Mouse (Mus musculus) hindbrain, embryonic 16.5 days (tissue): ENCODE results near the gene Adgra1. TPM values are rescaled to one million over a fixed set of nuclear protein-coding genes. Genes with fewer than 3 reads are reported as not detected.

Experiments
- ATAC-seq: fragments of 200-750 bp; cut with Nextera tagmentation; 2 replicates; pipeline ENCODE4 v1.8.0; 2017; ENCODE audit warnings: moderate TSS enrichment, moderate library complexity
- H3K27ac ChIP-seq: fragments of 300-500 bp; sonication (generic); 2 replicates; pipeline ENCODE4 v1.5.1; 2014; ENCODE audit warnings: low read depth, mild to moderate bottlenecking, control low read depth, low read length, moderate library complexity
- H3K27me3 ChIP-seq: fragments of 300-500 bp; sonication (generic); replicated peaks from 2 replicates; pipeline ENCODE4 v1.6.1; 2014; ENCODE audit warnings: low read length; ENCODE audit not compliant: control insufficient read depth, insufficient read depth
- H3K36me3 ChIP-seq: fragments of 300-500 bp; sonication (generic); 2 replicates; pipeline ENCODE4 v1.6.1; 2014; ENCODE audit warnings: mild to moderate bottlenecking, low read length, moderate library complexity, mixed read lengths; ENCODE audit not compliant: control insufficient read depth, insufficient read depth
- H3K4me1 ChIP-seq: fragments of 300-500 bp; sonication (generic); 2 replicates; pipeline ENCODE4 v1.6.1; 2014; ENCODE audit warnings: low read depth, low read length; ENCODE audit not compliant: control insufficient read depth, insufficient read depth
- H3K4me2 ChIP-seq: fragments of 300-500 bp; sonication (generic); 2 replicates; pipeline ENCODE4 v1.6.1; 2014; ENCODE audit warnings: mild to moderate bottlenecking, low read length, control low read depth, moderate library complexity
- H3K4me3 ChIP-seq: fragments of 300-500 bp; sonication (generic); 2 replicates; pipeline ENCODE4 v1.5.1; 2014; ENCODE audit warnings: mild to moderate bottlenecking, low read length, control low read depth, moderate library complexity
- H3K9ac ChIP-seq: fragments of 300-500 bp; sonication (generic); 2 replicates; pipeline ENCODE4 v1.6.1; 2014; ENCODE audit warnings: low read depth, mild to moderate bottlenecking, control low read depth, low read length, moderate library complexity
- H3K9me3 ChIP-seq: fragments of 300-500 bp; sonication (generic); 2 replicates; pipeline ENCODE4 v1.6.1; 2014; ENCODE audit warnings: mild to moderate bottlenecking, low read length, moderate library complexity; ENCODE audit not compliant: control insufficient read depth
- WGBS: fragments of 180-500 bp; shearing (Covaris S2); extraction: QIAGEN DNeasy Blood & Tissue Kit; methylation state at CpG from one replicate; pipeline ENCODE4 v1.1.7; 2014; 5-methylcytosine and 5-hydroxymethylcytosine counted together
- polyA plus RNA-seq: library from polyadenylated mRNA; unstranded; fragments of >200 nt; fragmentation: Nextera tagmentation; extraction: Ambion mirVana; gene quantifications from 2 replicates; pipeline ENCODE4 v1.2.1, GENCODE M21; 2015

Gene Adgra1
- polyA plus RNA-seq, 1 experiment from 2014 or later = 30.7 TPM

GRCm38 (mm10) chr7:139908176-139908575, 74.2 kb downstream of the Adgra1 start:
- ATAC-seq = peak; percentile 35; the same call in 1 of the 2 replicates
- H3K4me2 ChIP-seq = no peak overlapping the region
- peaks cover 20% of the 10 kb centered on the region for H3K4me1 ChIP-seq
- no peak overlapping the region for H3K4me3 ChIP-seq
- H3K36me3 ChIP-seq = no peaks in the 10 kb centered on the region; the same call in 1 of the 2 replicates
- 49% methylated on average over 5 of the region's 5 CpGs for WGBS
- peak overlapping the region; percentile 46 for H3K27ac ChIP-seq
- H3K9ac ChIP-seq = 0 out of 2 replicates have a peak overlapping the region, but pooled peaks have one; percentile 14
- no peaks in the 10 kb centered on the region; the same call in 1 of the 2 replicates for H3K27me3 ChIP-seq
- no peaks in the 10 kb centered on the region for H3K9me3 ChIP-seq

GRCm38 (mm10) chr7:139909469-139909868, 75.5 kb downstream of the Adgra1 start:
- Histone ChIP-seq H3K36me3 (no peaks in the 10 kb centered on the region; the same call in 1 of the 2 replicates), H3K4me3 (no peak overlapping the region), H3K4me2 (no peak overlapping the region), H3K27ac (no peak overlapping the region), H3K9ac (no peak overlapping the region), H3K4me1 (peaks cover 20% of the 10 kb centered on the region), H3K9me3 (no peaks in the 10 kb centered on the region), H3K27me3 (peaks cover 4% of the 10 kb centered on the region; the same call in 1 of the 2 replicates)
- ATAC-seq = peak; percentile 52
- 27% methylated on average over 6 of the region's 6 CpGs for WGBS

GRCm38 (mm10) chr7:139910204-139910835, 76.3 kb downstream of the Adgra1 start:
- Histone ChIP-seq H3K9me3 (no peaks in the 10 kb centered on the region), H3K9ac (no peak overlapping the region), H3K4me3 (no peak overlapping the region), H3K4me2 (no peak overlapping the region), H3K4me1 (peaks cover 15% of the 10 kb centered on the region), H3K27ac (no peak overlapping the region), H3K36me3 (no peaks in the 10 kb centered on the region; the same call in 1 of the 2 replicates), H3K27me3 (peaks cover 6% of the 10 kb centered on the region; the same call in 1 of the 2 replicates)
- WGBS = 51% methylated on average over 11 of the region's 11 CpGs
- no peak for ATAC-seq

GRCm38 (mm10) chr7:139914141-139915047, 80.4 kb downstream of the Adgra1 start:
- Histone ChIP-seq H3K9ac (no peak overlapping the region), H3K4me2 (peak overlapping the region; percentile 46), H3K27me3 (peaks cover 6% of the 10 kb centered on the region; the same call in 1 of the 2 replicates), H3K9me3 (no peaks in the 10 kb centered on the region), H3K36me3 (no peaks in the 10 kb centered on the region; the same call in 1 of the 2 replicates), H3K4me3 (peak overlapping the region; percentile 15), H3K4me1 (peaks cover 12% of the 10 kb centered on the region), H3K27ac (no peak overlapping the region)
- ATAC-seq = peak; percentile 58
- WGBS = 13% methylated on average over 29 of the region's 29 CpGs

- H3K27ac ChIP-seq = no peak overlapping the region
Measured at GRCm38 (mm10) chr7:139915646-139916257, 81.8 kb downstream of the Adgra1 start.

GRCm38 (mm10) chr7:139916345-139916744, 82.4 kb downstream of the Adgra1 start:
- Histone ChIP-seq H3K36me3 (peaks cover 5% of the 10 kb centered on the region; the same call in 1 of the 2 replicates), H3K9ac (no peak overlapping the region), H3K4me2 (no peak overlapping the region), H3K27me3 (peaks cover 6% of the 10 kb centered on the region; the same call in 1 of the 2 replicates), H3K9me3 (no peaks in the 10 kb centered on the region), H3K4me3 (no peak overlapping the region), H3K4me1 (peaks cover 7% of the 10 kb centered on the region), H3K27ac (no peak overlapping the region)
- WGBS = 7% methylated on average over 1 of the region's 1 CpGs
- no peak for ATAC-seq

More at GRCm38 (mm10) chr7:139915646-139916257, 81.8 kb downstream of the Adgra1 start:
- Histone ChIP-seq H3K9me3 (no peaks in the 10 kb centered on the region), H3K9ac (no peak overlapping the region; the same call in 1 of the 2 replicates), H3K27me3 (peaks cover 6% of the 10 kb centered on the region; the same call in 1 of the 2 replicates), H3K4me1 (peaks cover 7% of the 10 kb centered on the region), H3K36me3 (no peaks in the 10 kb centered on the region; the same call in 1 of the 2 replicates), H3K4me3 (no peak overlapping the region), H3K4me2 (peak overlapping the region; percentile 4; the same call in 1 of the 2 replicates)
- no peak for ATAC-seq
- 5% methylated on average over 14 of the region's 14 CpGs for WGBS

GRCm38 (mm10) chr7:139918262-139918661, 84.3 kb downstream of the Adgra1 start:
- H3K36me3 ChIP-seq = peaks cover 6% of the 10 kb centered on the region; the same call in 1 of the 2 replicates
- no peak overlapping the region for H3K4me3 ChIP-seq
- H3K9me3 ChIP-seq = no peaks in the 10 kb centered on the region
- H3K9ac ChIP-seq = no peak overlapping the region
- no peak for ATAC-seq
- H3K27me3 ChIP-seq = peaks cover 6% of the 10 kb centered on the region; the same call in 1 of the 2 replicates
- H3K4me1 ChIP-seq = peaks cover 7% of the 10 kb centered on the region
- H3K27ac ChIP-seq = no peak overlapping the region
- H3K4me2 ChIP-seq = no peak overlapping the region
- WGBS = 73% methylated on average over 4 of the region's 4 CpGs
